Mouse (Mus musculus): ENCODE results near the gene Sh3rf3. TPM values are rescaled to one million over a fixed set of nuclear protein-coding genes. Genes with fewer than 3 reads are reported as not detected.
"Not testable (repeated sequence)": the region's sequence is repeated elsewhere in the genome, so short reads cannot be mapped to it uniquely, and the experiment has no call there.

Sh3rf3 gene
- total RNA-seq, 2 experiments from 2014 or later, result 1.5 to 1.8 TPM

DNA sequence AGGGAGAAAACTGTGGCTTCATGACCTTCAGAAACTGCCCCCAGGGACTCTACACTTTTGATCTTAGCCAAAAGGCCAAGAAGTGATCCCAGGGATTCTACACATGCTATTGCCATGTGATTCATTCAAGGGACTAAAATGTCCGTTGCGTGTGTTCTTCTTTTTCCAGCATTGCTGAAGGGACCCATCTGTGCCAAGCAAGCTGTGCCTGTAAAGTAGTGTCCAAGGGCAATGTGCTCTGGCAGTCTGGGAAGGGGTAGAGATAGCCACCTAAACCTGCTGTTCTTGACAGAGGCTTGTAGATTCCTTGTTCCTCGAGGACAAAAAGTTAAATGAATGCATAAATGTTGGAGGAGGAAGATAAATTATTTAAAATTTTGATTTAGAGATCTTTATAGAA, 178.5 kb downstream of the Sh3rf3 start:
- no peak for DNase-seq

GRCm38 (mm10) chr10:58994726-58995125, 181.6 kb downstream of the Sh3rf3 start:
- no peak for DNase-seq

DNA sequence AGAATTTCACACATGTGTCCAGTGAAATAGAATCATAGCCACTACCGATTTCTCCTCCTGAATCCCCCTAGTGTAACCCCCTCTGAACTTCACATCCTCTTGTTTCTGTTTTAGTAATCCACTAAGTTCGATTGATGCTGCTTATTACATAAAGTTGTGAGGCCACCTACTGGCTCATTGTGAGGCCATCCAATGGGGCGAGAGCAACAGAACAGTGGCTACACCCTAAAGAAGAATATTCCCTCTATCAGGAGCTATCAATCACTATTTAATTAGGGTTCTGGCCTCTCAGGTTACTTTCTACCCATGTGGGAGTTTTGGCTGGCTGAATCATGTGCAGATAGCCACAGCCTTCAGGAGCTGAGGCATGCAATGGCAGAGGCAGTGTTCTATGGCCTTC, 182.0 kb downstream of the Sh3rf3 start:
- DNase-seq, result no peak

- DNase-seq, result no peak
Measured at GRCm38 (mm10) chr10:59002361-59002760, 189.2 kb downstream of the Sh3rf3 start.

DNA sequence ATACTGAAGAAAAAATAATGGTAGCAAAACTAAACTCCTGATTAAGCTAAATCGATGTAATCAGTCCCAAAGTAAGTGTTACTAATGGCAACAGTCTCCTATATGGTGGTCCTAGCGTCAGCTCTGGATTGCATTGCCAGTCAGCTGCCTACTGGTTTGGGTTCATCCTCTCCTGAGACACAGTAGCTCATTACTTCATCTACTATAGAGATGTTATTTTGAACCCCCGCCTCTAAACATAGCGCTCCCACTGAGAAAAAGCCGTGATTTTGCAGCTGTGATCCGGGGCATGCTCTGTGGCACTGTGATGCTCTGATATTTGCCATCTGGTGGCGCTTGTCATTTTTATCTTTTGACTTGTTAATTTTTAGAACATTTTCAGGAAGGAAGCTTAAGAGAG, 198.3 kb downstream of the Sh3rf3 start:
- DNase-seq, result no peak

DNA sequence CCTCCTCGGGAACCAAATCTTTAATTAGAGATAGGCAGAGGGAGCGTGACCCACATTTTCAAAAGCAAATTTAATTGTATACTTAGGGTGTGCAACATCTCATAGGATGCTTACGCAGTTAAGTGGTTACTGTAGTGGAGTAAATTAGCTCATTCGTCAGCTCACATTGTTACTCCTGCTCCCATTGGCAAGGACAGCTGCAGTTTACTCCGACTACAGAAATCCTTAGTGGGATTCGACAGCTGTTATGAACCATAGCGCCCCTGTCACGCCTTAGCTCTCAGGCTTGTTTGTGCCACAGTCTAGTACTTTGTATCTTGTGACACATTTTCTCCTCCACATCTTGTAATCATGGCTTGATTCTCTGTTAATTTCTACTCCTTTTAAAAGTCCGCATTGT, 200.5 kb downstream of the Sh3rf3 start:
- DNase-seq, result no peak

GRCm38 (mm10) chr10:59019302-59019973, 206.3 kb downstream of the Sh3rf3 start:
- DNase-seq, result no peak

DNA sequence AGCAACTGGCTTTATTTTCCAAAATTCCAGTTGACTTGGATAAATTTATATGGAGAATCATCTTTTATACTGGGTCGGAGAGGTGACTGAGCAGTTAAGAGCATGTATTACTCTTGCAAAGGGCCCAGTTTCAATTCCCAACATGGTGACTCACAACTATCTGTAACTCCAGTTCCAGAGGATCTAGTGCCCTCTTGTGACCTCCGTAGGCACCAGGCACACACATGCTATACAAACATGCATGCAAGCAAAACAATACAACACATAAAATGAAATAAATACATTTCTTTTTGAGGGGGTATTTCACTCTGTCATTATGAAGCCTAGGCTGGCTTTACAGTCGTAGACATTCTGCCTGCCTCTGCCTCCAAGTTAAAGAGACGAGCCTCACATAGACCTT, 237.3 kb downstream of the Sh3rf3 start:
- no peak for DNase-seq

DNA sequence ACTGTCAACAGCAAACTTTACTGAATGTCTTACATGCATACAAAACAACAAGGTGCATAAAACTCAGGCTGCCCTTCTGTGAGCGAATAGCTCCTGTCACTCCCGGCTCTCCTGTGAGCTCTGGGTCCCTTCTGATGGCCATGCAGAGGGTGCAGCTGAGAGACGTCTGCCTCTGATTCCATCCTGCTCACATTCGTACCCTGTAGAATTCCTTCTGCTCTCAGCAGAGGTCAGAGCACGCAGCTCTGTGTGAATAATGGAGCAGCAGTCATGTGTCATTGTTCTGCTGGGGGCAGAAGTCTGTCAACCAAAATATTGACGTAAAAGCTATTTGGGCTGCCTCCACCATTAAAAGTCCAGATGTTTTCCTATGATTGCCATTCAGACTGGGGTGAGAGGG, 243.1 kb downstream of the Sh3rf3 start:
- DNase-seq, result no peak

DNA sequence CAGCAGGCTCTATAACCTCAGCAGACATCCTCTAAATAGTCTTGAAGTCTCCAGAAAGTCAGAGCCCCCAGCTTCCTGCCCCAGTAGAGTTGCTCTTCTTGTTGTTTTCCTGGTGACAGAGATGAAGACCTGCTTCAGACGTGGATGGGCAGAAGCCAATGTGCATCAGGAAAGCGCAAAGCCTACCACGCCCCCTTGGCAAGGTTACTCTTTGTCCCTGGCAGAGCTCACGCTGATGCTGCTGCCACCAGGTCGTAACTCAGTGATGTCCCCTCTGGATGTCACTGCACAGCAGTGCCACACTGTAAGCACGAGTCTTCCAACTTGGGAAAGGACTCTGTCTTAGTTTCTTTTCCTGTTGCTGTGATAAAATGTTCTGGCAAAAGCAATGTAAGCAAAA, 253.6 kb downstream of the Sh3rf3 start:
- DNase-seq, result no peak

- no peak for DNase-seq
Measured at GRCm38 (mm10) chr10:59072827-59073226, 259.7 kb downstream of the Sh3rf3 start.

- no peak for DNase-seq
Measured at GRCm38 (mm10) chr10:59076681-59077080, 263.5 kb downstream of the Sh3rf3 start.

- no peak for DNase-seq
Measured at GRCm38 (mm10) chr10:59077909-59078308, 264.8 kb downstream of the Sh3rf3 start.

DNA sequence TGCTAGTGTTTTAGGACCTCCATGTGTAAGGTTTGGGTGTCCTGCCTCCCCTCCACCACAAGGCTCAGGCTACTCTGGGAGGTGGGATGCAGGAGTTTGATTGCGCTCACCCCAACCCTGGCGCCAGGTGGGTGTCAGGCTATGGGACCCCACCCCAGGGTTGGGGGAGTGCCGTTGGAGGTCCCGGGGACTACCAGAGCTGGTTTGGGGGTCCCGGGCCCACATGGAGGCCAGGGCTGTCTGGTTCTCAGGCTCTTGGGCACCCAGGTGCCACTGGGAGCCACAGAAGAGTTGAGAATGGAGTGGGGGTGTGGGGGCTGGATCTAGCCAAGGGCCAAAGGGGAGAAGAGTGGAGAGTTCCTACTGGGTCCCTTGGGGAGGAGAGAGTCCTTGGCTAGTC, 272.4 kb downstream of the Sh3rf3 start:
- no peak for DNase-seq

DNA sequence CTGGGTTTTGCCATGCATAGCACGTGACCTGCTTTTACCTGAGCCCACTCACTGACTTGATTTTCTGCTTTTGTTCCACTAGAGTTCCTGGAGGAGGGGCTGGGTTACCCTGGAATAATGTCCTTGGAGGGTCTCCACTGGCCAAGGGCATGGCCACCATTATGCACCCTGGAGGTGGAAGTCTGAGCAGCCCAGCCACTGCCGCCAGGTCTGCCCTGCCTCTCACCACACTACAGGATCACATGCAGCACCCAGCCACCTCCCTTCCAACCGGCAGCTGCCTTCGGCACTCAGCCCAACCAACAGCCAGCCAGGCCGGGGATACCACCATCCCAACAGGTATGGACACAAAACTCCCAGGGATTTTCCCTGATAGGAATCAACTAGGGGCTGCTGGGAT, 273.4 kb downstream of the Sh3rf3 start:
- DNase-seq, result no peak

GRCm38 (mm10) chr10:59089861-59090621, 276.9 kb downstream of the Sh3rf3 start:
- peak; percentile 61 for DNase-seq

GRCm38 (mm10) chr10:59090622-59090971, 277.4 kb downstream of the Sh3rf3 start:
- DNase-seq, result no peak

- no peak for DNase-seq
Measured at GRCm38 (mm10) chr10:59091556-59091955, 278.4 kb downstream of the Sh3rf3 start.

- DNase-seq, result no peak
Measured at GRCm38 (mm10) chr10:59091988-59092387, 278.8 kb downstream of the Sh3rf3 start.

- DNase-seq, result not testable (repeated sequence)
Measured at GRCm38 (mm10) chr10:59103076-59103475, 289.9 kb downstream of the Sh3rf3 start.

DNA sequence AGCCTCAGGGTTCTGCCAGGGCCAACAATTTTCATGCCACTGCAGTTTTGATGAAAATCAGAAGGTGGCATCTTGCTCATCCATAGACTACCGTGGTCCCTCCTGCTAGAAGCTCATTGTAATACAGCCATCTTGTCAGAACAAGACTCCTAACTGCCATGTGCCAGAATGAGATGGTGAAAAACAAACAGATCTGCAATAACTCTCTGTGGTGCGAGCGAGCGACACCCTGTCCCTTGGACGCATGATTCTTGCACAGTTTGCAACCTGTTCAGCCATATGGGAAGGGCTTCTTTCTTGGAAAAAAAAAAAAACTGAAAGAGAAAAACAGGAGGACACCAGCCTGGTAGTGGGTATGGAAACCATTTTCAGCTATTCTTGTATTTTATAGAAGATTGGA, 291.5 kb downstream of the Sh3rf3 start:
- no peak for DNase-seq

DNA sequence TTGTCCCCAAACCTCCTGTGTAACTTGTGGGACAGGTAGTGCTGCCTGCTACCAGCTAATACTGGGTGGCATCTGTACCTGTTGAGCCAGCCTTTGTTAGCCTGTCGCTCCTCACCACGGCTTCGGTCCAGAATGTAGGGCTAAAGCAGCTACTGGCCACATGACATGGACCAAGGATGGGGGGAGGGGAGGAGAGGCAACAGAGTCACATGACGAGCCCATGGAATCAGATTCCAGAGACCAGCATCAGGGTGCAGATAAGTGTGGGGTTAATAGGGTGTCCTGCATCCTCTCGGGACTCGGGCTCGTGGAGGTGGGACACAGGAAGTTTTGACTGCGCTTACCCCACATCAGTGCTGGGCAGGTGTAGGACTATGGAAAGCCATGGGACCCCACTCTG, 292.7 kb downstream of the Sh3rf3 start:
- DNase-seq, result no peak

DNA sequence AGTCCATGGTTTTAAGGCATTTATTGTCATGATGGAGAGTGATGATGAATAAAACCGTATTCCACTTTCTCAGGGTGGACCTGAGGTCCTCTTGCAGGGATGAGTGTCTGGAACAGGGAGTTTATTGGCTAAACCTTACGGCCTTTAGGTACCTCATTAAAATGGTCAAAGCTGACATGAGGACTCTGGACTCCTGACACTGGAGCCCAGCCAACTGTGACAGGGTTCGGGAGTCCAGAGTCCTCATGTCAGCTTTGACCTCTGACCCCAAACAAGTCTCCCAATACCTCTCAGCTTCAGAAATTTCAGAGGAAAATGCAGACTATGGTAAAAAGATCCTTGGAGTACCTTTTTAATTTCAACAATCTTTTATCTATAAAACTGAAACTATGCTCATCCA, 293.5 kb downstream of the Sh3rf3 start:
- DNase-seq, result no peak

DNA sequence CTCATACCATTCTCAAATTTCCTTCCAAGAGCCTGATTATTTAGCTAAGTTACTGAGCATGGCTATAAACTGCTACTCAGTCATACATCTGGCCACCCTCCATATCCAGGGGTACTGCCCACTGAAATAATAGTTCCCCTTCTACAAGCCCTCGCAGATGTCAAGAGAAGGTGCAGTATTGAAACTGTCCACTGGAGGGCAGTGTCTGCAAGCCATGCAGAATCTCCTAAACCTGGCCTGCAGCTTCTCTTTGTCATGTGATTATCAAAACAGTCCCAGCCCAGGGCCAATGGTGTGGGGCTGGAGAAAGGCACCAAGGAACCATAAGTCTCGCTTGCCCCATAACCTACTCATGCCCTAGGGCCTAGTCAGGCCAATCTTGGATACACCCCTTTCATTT, 295.9 kb downstream of the Sh3rf3 start:
- peak; percentile 89 for DNase-seq
